Mouse (Mus musculus): Measurements from ENCODE around the gene 2200002J24Rik. TPM values are rescaled to one million over a fixed set of nuclear protein-coding genes. Genes with fewer than 3 reads are reported as not detected.

2200002J24Rik gene
- polyA plus RNA-seq, 1 experiment from 2014 or later, result 4.2 TPM

DNA sequence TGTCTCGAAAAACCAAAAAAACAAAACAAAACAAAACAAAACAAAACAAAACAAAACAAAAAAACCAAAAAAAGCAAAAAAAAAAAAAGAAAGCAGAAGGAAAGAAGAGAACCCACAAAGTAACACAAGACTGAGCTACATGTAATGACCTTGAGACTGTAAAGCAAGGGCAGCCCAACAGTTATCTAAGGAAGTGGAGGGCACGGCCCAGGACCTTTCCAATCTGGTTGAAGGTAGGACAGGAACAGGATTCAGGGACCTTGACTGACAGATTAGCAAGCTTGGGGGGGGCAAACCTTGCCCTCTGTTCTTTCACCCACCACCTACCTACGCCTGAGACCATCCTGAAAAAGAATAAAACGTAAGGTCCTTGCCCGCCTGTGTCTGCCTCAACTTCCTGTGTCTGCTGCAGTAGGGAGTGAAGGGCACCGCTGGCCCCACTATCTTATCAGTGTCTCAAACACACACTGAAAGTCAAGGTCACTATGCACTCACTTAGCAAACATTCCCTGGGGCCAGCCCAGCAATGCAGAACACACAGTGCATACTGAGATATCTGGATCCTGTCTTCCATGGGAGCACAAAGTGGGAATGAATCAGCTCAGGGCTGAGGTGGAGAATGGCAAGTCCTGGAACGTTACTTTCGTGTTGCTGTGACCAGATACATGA, 7.6 kb downstream of the 2200002J24Rik start:
- no peak overlapping the region for H3K4me3 ChIP-seq (replicated peaks)
- ATAC-seq (ENCODE audit: insufficient read depth, low FRiP score, low read depth), result peak; percentile 92
- no peaks in the 10 kb centered on the region for H3K36me3 ChIP-seq
- H3K9ac ChIP-seq, result no peak overlapping the region
- H3K9me3 ChIP-seq, result no peaks in the 10 kb centered on the region
- 0 out of 2 replicates have a peak, but pooled peaks cover 2% of the 10 kb centered on the region for H3K4me1 ChIP-seq
- peak overlapping the region; percentile 80 for H3K27ac ChIP-seq
- no peaks in the 10 kb centered on the region for H3K27me3 ChIP-seq (replicated peaks)
- WGBS, result 52% methylated on average over 8 of the region's 8 CpGs
- H3K4me2 ChIP-seq, result 0 out of 2 replicates have a peak overlapping the region, but pooled peaks have one; percentile 19

DNA sequence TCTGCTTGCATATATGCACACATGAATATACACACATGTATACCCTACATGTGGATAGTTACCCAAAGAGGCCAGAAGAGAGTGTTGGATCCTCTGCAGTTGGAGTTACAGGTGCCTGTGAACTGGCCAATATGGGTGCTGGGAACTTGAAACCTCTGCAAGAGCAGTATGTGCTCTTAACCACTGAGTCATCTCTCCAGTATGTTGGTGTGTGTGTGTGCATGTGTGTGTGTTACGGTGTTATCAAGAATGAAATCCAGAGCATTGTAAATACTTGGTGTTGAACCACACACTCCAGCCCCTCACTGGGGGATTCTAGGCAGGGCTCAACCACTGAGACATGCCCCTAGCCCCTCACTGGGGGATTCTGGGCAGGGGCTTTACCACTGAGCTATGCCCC, 8.7 kb downstream of the 2200002J24Rik start:
- H3K9ac ChIP-seq, result no peak overlapping the region
- no peaks in the 10 kb centered on the region for H3K27me3 ChIP-seq (replicated peaks)
- ATAC-seq (ENCODE audit: insufficient read depth, low FRiP score, low read depth), result peak; percentile 15; the same call in 1 of the 2 replicates
- H3K4me2 ChIP-seq, result no peak overlapping the region
- H3K36me3 ChIP-seq, result no peaks in the 10 kb centered on the region
- 67% methylated on average over 1 of the region's 1 CpGs for WGBS
- H3K27ac ChIP-seq, result peak overlapping the region; percentile 31; the same call in 1 of the 2 replicates
- 0 out of 2 replicates have a peak, but pooled peaks cover 2% of the 10 kb centered on the region for H3K4me1 ChIP-seq
- H3K9me3 ChIP-seq, result no peaks in the 10 kb centered on the region
- no peak overlapping the region for H3K4me3 ChIP-seq (replicated peaks)

DNA sequence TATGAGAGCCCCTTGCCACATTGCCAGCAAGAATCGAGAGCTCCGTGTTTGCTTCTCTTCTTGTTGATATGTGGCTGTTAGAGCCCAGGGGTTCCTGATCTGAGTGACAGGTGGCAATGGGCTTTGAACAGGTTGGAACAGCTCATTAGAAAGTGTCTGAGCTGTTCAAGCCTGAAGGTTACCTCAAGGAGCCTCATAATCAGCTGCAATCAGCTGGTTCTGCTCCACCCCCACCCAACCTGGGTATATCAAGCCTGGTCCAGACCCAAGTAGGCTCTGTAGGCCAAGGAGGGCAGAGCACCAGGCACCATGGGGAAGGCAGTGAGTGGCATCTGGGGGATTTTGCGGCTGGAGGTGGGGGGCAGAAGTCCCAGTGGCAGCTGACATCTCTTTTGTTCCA, 13.2 kb downstream of the 2200002J24Rik start, which contains the start of gene Atp4a:
Gene Atp4a, plus strand, starts transcription at position 268 of the 400 bp plus-strand sequence.
- H3K36me3 ChIP-seq, result no peaks in the 10 kb centered on the region
- ATAC-seq (ENCODE audit: insufficient read depth, low FRiP score, low read depth), result no peak
- H3K4me1 ChIP-seq, result peaks cover 2% of the 10 kb centered on the region; the same call in 1 of the 2 replicates
- no peak within 1 kb of the TSS for H3K4me3 ChIP-seq (replicated peaks)
- peaks cover 13% of the 10 kb centered on the region; the same call in 1 of the 2 replicates for H3K27me3 ChIP-seq (replicated peaks)
- WGBS, result 71% methylated on average over 3 of the region's 3 CpGs
- H3K9me3 ChIP-seq, result no peaks in the 10 kb centered on the region
- no peak within 1 kb of the TSS for H3K27ac ChIP-seq
- H3K4me2 ChIP-seq, result no peak within 1 kb of the TSS
- no peak within 1 kb of the TSS for H3K9ac ChIP-seq

DNA sequence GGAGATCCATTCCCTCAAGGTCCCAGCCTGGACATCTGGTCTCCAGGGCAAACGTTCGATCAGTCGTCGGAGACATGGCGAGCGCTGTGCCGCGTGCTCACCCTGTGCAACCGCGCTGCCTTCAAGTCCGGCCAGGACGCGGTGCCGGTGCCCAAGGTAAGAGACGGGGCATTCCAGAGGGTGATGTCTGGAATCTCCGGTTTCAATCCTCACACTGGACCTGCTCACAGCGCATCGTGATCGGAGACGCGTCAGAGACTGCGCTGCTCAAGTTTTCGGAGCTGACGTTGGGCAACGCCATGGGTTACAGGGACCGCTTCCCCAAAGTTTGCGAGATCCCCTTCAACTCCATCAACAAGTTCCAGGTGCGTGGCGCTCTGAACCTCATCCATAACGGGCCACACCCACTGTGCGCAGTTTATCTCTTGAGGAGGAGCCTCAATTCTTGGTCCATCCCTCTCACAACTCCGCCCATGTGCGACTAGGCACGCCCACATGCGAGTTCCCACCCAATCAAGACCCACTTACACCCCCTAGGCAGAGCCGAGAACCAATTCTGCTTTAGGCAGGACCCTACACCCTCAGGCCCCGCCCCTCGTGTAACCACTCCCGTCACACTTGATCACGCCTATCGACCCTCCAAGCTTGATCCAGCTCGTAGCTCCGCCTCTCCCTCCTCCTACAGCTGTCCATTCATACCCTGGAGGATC, 18.4 kb downstream of the 2200002J24Rik start:
- no peak overlapping the region for H3K27ac ChIP-seq
- ATAC-seq (ENCODE audit: insufficient read depth, low FRiP score, low read depth), result peak; percentile 96
- no peak overlapping the region for H3K9ac ChIP-seq
- H3K4me2 ChIP-seq, result peak overlapping the region; percentile 77
- peaks cover 7% of the 10 kb centered on the region; the same call in 1 of the 2 replicates for H3K4me1 ChIP-seq
- under 1% methylated on average over 43 of the region's 43 CpGs for WGBS
- peak overlapping the region; percentile 38 for H3K4me3 ChIP-seq (replicated peaks)
- no peaks in the 10 kb centered on the region for H3K9me3 ChIP-seq
- peaks cover 13% of the 10 kb centered on the region; the same call in 1 of the 2 replicates for H3K27me3 ChIP-seq (replicated peaks)
- no peaks in the 10 kb centered on the region for H3K36me3 ChIP-seq

DNA sequence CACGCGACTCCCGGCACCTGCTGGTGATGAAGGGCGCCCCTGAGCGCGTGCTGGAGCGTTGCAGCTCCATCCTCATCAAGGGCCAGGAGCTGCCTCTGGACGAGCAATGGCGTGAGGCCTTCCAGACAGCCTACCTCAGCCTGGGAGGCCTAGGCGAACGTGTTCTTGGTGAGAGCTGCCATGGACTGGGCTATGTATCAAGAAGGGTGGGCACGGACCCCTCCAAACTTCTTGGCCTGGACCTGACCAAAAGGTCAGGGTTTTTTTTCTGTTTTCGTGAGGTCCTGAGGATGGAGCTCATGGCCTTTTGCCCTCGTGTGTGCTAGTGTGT, 19.0 kb downstream of the 2200002J24Rik start:
- 9% methylated on average over 14 of the region's 14 CpGs for WGBS

DNA sequence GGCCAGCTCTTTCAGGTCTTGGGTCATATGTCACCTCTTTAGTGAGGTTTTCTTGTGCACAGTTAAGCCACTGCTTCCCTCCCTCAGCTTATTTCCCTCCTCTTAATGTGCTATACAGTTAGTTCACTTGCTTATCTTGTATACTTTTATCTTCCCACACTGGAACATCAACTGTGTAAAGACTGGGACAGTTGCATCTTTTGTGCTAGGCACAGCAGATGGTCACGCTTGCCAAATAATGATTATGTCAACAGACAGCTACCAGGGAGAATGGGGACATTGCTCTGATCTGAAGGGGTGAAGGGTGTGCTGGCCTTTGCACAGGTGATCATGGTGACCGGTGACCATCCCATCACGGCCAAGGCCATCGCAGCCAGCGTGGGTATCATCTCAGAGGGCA, 20.9 kb downstream of the 2200002J24Rik start:
- Histone ChIP-seq H3K27me3 (replicated peaks) (peaks cover 13% of the 10 kb centered on the region; the same call in 1 of the 2 replicates), H3K36me3 (no peaks in the 10 kb centered on the region), H3K4me1 (peaks cover 7% of the 10 kb centered on the region; the same call in 1 of the 2 replicates), H3K4me3 (replicated peaks) (no peak overlapping the region), H3K27ac (no peak overlapping the region), H3K4me2 (no peak overlapping the region), H3K9me3 (no peaks in the 10 kb centered on the region), H3K9ac (no peak overlapping the region)
- no peak for ATAC-seq (ENCODE audit: insufficient read depth, low FRiP score, low read depth)
- WGBS, result 91% methylated on average over 5 of the region's 5 CpGs

More for the DNA sequence above, 19.0 kb downstream of the 2200002J24Rik start:
- peaks cover 7% of the 10 kb centered on the region; the same call in 1 of the 2 replicates for H3K4me1 ChIP-seq
- no peak for ATAC-seq (ENCODE audit: insufficient read depth, low FRiP score, low read depth)
- H3K4me2 ChIP-seq, result peak overlapping the region; percentile 77
- no peak overlapping the region for H3K9ac ChIP-seq
- H3K27ac ChIP-seq, result no peak overlapping the region
- no peaks in the 10 kb centered on the region for H3K36me3 ChIP-seq
- H3K27me3 ChIP-seq (replicated peaks), result peaks cover 13% of the 10 kb centered on the region; the same call in 1 of the 2 replicates
- no peaks in the 10 kb centered on the region for H3K9me3 ChIP-seq
- H3K4me3 ChIP-seq (replicated peaks), result peak overlapping the region; percentile 38

DNA sequence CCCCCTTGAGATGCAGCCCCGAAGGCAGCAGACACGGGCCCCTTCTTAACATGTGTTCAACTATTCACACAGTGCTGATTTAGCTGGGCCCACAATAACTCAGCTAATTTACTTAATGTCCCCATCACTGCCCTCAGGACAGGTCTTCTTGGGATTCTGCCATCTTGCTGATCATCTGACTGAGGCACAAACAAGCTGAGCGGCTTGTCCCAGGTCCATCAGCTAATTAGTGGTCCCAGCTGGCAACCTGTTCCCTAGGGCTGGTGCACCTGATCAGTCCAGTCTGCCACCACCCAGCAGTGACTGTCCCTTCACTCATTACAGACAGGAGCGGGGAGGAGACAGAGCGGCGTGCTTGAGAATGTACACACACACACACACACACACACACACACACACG, 22.6 kb downstream of the 2200002J24Rik start:
- no peaks in the 10 kb centered on the region for H3K36me3 ChIP-seq
- 80% methylated on average over 7 of the region's 7 CpGs for WGBS
- ATAC-seq (ENCODE audit: insufficient read depth, low FRiP score, low read depth), result no peak
- H3K4me3 ChIP-seq (replicated peaks), result no peak overlapping the region
- H3K27ac ChIP-seq, result no peak overlapping the region
- no peaks in the 10 kb centered on the region for H3K9me3 ChIP-seq
- H3K4me1 ChIP-seq, result peaks cover 7% of the 10 kb centered on the region; the same call in 1 of the 2 replicates
- 0 out of 2 replicates have a peak, but pooled peaks cover 6% of the 10 kb centered on the region for H3K27me3 ChIP-seq (replicated peaks)
- no peak overlapping the region for H3K9ac ChIP-seq
- no peak overlapping the region for H3K4me2 ChIP-seq

DNA sequence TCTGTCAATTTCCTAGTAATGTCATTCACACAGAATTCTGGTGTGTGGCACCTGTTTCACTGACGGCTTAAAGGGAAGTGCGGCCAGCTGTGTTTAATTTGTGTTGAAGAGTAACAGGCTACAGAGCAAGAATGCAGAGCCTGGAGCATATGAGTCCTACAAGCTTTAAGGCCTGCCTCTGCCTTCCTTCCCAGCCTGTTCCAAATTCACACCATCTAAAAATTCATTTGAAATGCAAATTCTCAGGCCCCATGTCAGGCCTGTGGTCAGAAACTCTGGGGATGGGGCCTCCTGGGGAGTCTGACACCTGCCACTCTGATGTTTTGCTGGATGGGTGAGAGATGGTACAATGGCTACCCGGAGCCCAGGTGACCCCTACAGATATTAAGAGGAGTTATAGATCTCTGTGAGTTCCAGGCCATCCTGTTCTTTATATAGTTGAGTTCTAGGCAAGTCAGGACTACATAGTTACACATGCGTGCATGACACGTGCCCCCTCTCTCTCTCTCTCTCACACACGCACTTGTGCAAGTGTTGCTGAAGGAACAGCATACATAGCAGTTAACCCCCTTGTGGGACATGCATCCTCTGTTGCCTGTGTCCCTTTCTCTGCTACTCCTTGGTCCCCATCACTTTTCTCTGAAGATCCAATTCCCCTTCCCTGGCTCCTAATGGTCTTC, 24.7 kb downstream of the 2200002J24Rik start:
- H3K4me2 ChIP-seq, result no peak overlapping the region
- H3K27ac ChIP-seq, result no peak overlapping the region
- no peaks in the 10 kb centered on the region for H3K9me3 ChIP-seq
- 54% methylated on average over 6 of the region's 6 CpGs for WGBS
- H3K4me3 ChIP-seq (replicated peaks), result no peak overlapping the region
- 0 out of 2 replicates have a peak, but pooled peaks cover 5% of the 10 kb centered on the region for H3K36me3 ChIP-seq
- no peaks in the 10 kb centered on the region for H3K27me3 ChIP-seq (replicated peaks)
- no peak for ATAC-seq (ENCODE audit: insufficient read depth, low FRiP score, low read depth)
- no peak overlapping the region for H3K9ac ChIP-seq
- H3K4me1 ChIP-seq, result peaks cover 6% of the 10 kb centered on the region

DNA sequence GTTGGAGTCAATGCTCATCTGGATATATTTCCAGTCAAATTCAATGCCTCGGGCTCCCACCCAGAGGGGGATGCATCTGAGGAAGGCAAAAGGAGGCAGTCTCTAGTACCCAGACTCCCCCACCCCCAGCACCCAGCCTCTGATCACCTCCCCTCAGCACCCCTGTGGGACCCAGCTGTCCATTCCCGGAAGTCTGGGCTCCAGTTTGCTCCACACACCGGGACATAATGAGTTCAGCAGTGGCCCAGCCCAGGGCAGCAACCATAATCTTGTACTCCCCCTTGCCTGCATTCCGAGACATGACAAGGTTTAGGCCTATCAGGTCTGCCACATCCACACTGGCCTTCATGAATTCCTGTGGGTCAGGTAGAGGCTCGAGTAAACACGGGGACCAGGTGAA, 29.5 kb downstream of the 2200002J24Rik start:
- Histone ChIP-seq H3K4me3 (replicated peaks) (peak overlapping the region; percentile 68), H3K36me3 (peaks cover 16% of the 10 kb centered on the region; the same call in 1 of the 2 replicates), H3K9ac (peak overlapping the region; percentile 16; the same call in 1 of the 2 replicates), H3K27ac (no peak overlapping the region), H3K4me2 (peak overlapping the region; percentile 84), H3K27me3 (replicated peaks) (no peaks in the 10 kb centered on the region), H3K4me1 (peaks cover 12% of the 10 kb centered on the region), H3K9me3 (no peaks in the 10 kb centered on the region)
- no peak for ATAC-seq (ENCODE audit: insufficient read depth, low FRiP score, low read depth)
- 73% methylated on average over 6 of the region's 6 CpGs for WGBS

DNA sequence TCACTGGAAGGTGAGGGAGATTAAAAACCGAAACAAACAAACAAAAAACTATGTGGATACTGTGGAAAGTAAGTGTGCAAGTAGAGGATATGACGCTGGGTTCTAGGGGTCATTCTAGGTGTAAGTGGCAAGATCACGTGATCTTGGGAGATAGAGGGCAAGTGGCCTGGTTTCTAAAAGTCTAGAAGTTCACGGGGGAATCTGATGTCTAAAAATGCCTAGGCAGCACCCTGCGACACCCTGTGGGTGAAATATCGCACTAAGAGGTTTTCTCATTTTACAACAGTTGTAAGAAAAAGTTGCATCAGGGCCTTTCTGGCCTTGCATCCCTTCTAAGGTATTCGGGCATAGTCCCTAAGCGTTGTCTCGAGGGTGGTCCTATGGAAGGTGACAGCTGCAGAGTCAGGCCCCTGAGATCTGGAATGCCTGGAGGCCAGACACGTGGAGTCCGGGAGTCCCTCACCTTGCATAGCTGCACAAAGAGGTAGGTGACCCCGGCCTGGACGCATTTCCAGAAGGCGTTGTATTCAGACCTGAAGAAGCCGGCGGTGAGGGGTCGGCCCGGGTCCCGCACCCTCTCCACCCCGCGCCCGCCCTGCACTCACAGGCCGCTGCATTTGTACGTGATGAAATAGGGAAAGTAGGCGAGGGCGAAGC, 30.1 kb downstream of the 2200002J24Rik start:
- peaks cover 12% of the 10 kb centered on the region for H3K4me1 ChIP-seq
- WGBS, result 6% methylated on average over 26 of the region's 26 CpGs
- peak overlapping the region; percentile 61 for H3K9ac ChIP-seq
- peak overlapping the region; percentile 68 for H3K4me3 ChIP-seq (replicated peaks)
- peak overlapping the region; percentile 84 for H3K4me2 ChIP-seq
- no peaks in the 10 kb centered on the region for H3K9me3 ChIP-seq
- ATAC-seq (ENCODE audit: insufficient read depth, low FRiP score, low read depth), result no peak
- H3K27me3 ChIP-seq (replicated peaks), result no peaks in the 10 kb centered on the region
- H3K36me3 ChIP-seq, result peaks cover 17% of the 10 kb centered on the region; the same call in 1 of the 2 replicates
- peak overlapping the region; percentile 90 for H3K27ac ChIP-seq

DNA sequence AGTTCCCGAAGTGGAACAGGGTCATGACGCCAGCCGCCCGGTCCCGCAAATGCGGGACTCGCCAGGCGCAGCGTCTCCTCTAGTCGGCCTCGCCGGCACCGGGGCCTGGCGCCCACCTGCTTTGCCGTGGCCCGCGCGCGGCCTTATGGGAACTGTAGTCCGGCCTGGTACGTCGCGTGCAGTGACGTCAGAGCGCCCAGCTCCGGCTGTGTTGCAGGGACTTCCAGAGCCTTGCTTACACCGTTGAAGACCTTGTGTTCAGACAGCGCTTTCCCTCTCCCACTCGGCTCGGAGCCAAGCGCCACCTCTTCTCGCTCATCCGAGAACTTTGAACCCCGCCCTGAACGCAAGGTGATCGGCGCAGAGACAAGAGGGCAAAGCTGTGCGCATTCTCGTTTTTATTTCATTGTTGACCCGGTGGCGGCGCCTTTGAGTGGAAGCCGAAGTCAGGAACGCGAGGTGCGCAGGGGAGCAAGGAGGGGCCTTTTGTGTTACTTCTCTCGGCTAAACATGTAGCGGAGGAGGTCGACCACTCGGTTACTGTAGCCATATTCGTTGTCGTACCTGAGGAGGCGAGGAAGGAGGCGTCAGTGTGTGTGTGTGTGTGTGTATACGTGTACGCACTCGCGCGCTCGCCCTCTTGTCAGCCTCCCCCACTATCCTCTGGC, 30.8 kb downstream of the 2200002J24Rik start, which contains the start of gene Tmem147:
Gene Tmem147, minus strand, starts transcription at position 145 of the 668 bp plus-strand sequence.
- Histone ChIP-seq H3K9me3 (no peaks in the 10 kb centered on the region), H3K36me3 (peaks cover 18% of the 10 kb centered on the region), H3K9ac (peak within 1 kb of the TSS; percentile 61), H3K27ac (peak within 1 kb of the TSS; percentile 90), H3K4me1 (peaks cover 12% of the 10 kb centered on the region), H3K27me3 (replicated peaks) (no peaks in the 10 kb centered on the region), H3K4me3 (replicated peaks) (peak within 1 kb of the TSS; percentile 68), H3K4me2 (peak within 1 kb of the TSS; percentile 84)
- ATAC-seq (ENCODE audit: insufficient read depth, low FRiP score, low read depth), result peak; percentile 96
- under 1% methylated on average over 60 of the region's 60 CpGs for WGBS

Measured in stomach, embryonic 15.5 days (tissue).